Mouse (Mus musculus) MEL (cell line): ENCODE measurements at regions not wholly inside any gene's neighbourhood (a gene's known extent, or its start where the extent isn't known, plus 50 kb on each side); places are given as distances from the start of the nearest gene placed in this dataset.

Source experiments
- CHD2 ChIP-seq: IDR thresholded peaks from 2 replicates; pipeline ENCODE4 v1.6.1; 2011; ENCODE audit warnings: low read length, improper control_type of control experiment
- CTCF ChIP-seq, 3 experiments: IDR thresholded peaks in 2 of 3; conservative IDR thresholded peaks in 1 of 3; 2 replicates each; pipeline ENCODE4 v1.5.1; 2011 to 2012; ENCODE audit warnings: low read length in 3 of 3, low read depth in 2 of 3, mild to moderate bottlenecking in 2 of 3, improper control_type of control experiment in 1 of 3, inconsistent platforms in 1 of 3, mixed read lengths in 1 of 3, moderate library complexity in 1 of 3; ENCODE audit not compliant: control insufficient read depth in 1 of 3, insufficient read depth in 1 of 3, poor library complexity in 1 of 3, severe bottlenecking in 1 of 3
- EP300 ChIP-seq, 2 experiments: IDR thresholded peaks; 2 replicates each; pipeline ENCODE4 v1.6.1; 2011; ENCODE audit warnings: improper control_type of control experiment in 2 of 2, low read length in 2 of 2, low read depth in 1 of 2, mild to moderate bottlenecking in 1 of 2
- HCFC1 ChIP-seq: IDR thresholded peaks from 2 replicates; pipeline ENCODE4 v1.6.1; 2012; ENCODE audit warnings: low read depth, mild to moderate bottlenecking, inconsistent platforms, low read length, improper control_type of control experiment, moderate library complexity
- MEF2A ChIP-seq: IDR thresholded peaks from 2 replicates; pipeline ENCODE4 v1.6.1; 2014; ENCODE audit warnings: low read depth, mild to moderate bottlenecking, inconsistent platforms, low read length, improper control_type of control experiment; ENCODE audit not compliant: poor library complexity, insufficient replicate concordance, severe bottlenecking; ENCODE audit errors: extremely low read depth
- NELFE ChIP-seq: IDR thresholded peaks from 2 replicates; pipeline ENCODE4 v1.6.1; 2011; ENCODE audit warnings: low read depth, low read length, improper control_type of control experiment
- USF1 ChIP-seq: IDR thresholded peaks from 2 replicates; pipeline ENCODE4 v1.6.1; 2014; ENCODE audit warnings: low read depth, mild to moderate bottlenecking, inconsistent platforms, low read length, improper control_type of control experiment, moderate library complexity

DNA sequence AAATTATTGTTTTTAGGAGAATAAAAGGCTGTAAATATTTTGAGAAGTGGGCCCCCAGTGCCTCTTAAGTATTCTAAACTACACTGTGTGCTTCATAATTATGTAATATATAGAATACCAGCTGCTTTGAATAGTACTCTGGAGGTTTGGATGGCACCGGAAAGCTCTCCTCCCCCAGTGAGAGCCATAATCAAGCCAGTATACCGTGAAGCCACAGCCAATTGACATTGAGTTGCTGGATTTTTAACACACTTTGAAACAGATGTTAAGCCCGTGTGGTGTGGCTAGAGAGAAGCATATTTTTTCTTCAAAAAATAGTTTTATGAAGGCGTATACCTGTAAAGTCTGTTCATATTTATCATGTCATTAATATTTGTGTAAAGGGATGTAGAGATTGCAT is 268.9 kb downstream of the Samd5 start:
- TF ChIP-seq CTCF (IDR thresholded peaks at IDR 0.05 in 2 of 3, conservative IDR thresholded peaks at IDR 0.05 in 1 of 3; ENCODE audit: control insufficient read depth in 1 of 3, insufficient read depth in 1 of 3, low read depth in 2 of 3, low read length in 3 of 3, poor library complexity in 1 of 3, severe bottlenecking in 1 of 3), result no peak
- no peak for TF ChIP-seq NELFE
- TF ChIP-seq CHD2, result no peak
- no peak for TF ChIP-seq MEF2A
- no peak for TF ChIP-seq HCFC1
- TF ChIP-seq USF1, result no peak
- TF ChIP-seq EP300 (IDR thresholded peaks at IDR 0.05; ENCODE audit: low read depth in 1 of 2, low read length in 2 of 2), result no peak
